Mouse (Mus musculus): Measurements from ENCODE around the gene Zfpl1.

The Zfpl1 gene

DNA sequence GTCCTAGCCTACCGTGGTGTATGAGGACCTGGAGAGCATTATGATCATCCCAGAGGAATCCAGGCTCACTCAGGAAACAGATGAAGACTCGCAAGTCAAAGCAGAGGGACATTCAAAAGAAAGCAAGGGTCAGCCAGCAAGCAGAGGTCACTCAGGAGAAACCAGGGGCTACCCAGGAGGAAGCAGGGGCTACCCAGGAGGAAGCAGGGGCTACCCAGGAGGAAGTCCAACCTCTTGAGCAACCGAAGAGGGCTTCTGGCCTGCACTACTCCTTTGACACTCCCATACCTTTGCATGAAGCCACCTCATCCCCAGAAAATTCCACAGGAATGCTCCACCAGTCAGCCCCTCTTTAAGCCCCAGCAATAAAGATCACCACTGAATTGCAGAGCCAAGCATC, 13.1 kb upstream of the Zfpl1 start:
- no peak for DNase-seq

DNA sequence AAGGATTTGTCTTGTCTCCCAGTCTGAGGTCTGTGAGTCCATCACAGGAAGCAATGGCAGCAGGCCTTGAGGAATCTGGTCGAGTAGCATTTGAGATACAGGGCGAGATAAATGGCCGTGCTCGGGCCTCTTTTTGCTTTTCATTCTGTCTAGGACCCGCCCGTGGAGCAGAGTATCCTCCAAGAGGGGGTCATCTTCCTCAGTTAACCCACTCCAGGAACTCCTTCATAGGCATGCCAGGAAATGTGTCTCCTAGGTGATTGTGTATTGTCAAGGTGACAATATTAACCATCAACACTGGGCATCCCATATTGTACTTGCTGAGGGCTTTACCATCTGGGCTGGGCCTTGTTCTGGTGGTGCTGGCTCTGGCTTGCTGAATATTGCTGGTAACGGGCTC, 9.4 kb upstream of the Zfpl1 start, which contains the start of gene AC131692.1:
TSS of gene AC131692.1 (plus strand) at position 301 of the 400 bp plus-strand sequence.
- DNase-seq = no peak

DNA sequence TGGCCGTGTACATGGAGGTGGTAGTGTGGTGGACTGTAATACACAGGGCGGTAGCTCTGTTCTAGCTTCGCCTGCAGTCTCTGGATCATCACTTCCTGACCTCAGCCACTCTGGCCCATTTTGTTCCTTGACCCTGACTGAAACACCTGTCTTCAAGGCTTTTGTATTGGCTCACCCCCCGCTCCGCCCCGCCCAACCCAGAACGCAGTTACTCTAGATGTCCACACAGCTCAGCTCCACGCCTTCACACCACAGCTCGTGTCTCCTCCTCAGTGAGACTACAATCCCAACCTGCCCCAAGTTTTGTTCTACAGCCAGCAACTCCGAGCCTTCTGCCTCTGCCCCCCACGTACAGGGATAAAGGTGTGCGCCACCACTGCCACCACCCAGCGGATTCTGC, 4.1 kb upstream of the Zfpl1 start:
- DNase-seq = no peak

DNA sequence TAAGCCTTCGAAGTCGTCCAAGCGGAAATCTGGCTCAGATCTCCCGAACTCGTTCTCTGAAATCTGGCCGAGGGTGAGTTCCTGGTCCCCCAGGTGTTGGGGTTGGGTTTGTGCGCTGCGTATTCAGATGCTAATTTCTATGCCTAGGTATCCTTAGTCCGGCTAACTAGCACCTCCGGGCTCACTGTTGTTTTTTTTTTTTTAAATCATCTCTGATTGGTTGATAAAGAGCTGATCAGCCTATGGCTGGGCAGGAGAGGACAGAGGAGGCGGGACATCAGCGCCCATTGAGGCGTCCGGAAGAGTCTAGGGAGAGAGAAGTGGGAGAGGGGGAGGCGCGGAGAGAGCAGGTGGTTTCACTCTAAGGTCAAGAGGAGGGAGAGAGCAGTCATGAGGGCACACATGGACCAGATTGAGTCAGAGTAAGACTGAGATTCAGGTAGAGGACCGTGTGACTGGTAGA, 692 bp upstream of the Zfpl1 start:
- DNase-seq = peak; percentile 72

DNA sequence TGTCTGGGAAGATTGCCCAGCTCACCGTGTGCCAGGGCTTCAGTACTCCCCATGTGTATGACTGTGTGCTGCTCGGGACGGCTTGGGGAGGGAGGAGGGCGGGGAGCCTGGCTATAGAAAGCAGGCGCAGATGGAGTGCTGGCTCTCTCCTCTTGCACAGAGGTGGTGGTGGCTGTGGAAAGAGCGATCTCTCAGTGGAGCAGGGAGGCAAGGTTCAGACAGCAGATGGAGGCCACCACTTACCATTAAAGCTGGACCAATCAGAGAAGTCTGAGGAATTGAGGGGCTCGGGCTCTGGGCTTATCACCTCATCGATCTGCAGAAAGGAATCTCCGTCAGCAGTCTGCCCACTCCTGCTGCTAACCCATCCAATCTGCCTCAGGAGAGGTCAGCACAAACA, 2.6 kb downstream of the Zfpl1 start, which contains the start of gene Gm28374:
TSS of gene Gm28374 (minus strand) at position 101 of the 400 bp plus-strand sequence.
- no peak for DNase-seq

DNA sequence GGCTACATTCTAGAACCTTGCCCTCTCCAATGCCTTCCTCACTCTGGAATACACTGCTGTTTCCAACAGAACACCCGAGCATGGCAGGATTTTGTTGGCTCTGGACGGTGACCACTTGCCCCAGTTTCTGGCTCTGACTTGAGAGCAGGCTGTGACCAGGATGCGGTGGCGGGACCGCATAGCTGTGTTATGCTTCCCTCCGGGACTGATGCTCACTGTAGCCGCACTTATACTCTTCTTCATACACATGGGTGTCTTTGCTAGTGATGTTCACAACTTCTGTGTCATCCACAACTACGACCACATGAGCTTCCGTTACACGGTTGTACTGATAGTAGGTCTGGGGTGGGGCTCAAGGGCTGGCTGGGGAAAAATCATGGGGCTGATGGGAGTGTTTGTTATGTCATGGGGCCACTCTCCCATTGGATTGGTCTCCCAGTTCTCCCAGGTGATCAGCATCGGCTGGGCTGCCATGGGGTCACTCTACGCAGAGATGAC, 4.7 kb downstream of the Zfpl1 start, which contains the start of gene Tmem262:
TSS of gene Tmem262 (plus strand) at position 51 of the 498 bp plus-strand sequence.
- DNase-seq = no peak

DNA sequence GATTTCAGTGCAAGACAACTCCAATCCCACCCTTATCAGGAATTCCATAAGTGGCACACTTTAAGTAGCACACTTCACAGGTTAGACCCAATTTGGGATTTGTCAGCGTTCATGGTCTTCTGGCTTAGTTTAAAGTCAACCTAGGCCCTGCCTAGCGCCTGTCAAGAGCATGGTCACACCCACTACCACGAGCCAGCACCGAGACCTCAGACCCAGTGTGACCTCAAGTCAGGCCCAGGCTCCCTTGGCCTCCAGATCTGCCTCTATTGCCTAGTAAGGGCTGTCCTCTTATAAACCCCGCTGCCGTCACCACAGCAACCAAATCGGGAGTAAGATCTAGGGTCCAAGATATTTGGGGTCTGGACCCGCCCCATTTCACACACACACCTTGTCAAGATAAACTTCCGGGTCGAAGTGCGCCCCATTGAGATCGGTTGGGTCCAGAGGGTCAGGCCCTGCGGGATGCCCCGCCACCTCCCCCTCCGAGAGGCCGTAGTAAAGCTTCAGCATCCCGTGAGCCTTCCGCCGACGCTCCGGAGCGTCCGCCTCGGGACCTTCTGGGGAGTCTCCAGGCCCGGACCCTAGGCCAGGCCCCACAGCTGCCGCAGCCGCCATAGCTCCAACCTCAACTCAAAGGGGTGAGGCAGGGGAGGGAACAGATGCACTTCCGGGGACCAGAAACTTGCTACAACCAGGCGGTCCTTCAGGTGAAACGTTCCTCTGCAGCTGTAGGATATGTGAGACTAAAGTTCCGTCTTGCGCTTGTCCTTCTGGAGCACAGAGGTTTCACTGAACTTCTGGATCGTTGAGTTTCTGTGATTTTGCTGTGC, 8.0 kb downstream of the Zfpl1 start, which contains the start of gene Vps51:
TSS of gene Vps51 (minus strand) at position 668 of the 830 bp plus-strand sequence.
- peak; percentile 94 for DNase-seq

DNA sequence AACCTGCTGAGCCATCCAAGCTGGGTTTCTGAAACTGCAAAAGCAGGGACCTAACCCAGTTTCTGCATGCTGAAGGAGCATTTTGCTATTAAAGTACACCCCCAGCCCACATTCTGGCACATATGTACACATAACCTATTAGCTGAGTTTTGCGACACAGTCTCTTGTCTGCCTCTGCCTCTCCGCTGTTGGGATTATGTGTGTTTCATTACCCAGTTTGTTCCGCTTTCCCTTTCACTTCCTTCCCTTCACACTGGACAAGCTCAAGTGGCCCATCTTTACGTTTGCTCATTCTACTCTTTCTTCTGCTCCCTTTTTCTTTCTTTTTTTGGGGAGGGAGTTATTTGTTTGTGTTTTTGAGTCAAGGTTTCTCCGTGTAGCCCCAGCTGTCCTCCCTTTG, 10.9 kb downstream of the Zfpl1 start:
- DNase-seq = no peak

DNA sequence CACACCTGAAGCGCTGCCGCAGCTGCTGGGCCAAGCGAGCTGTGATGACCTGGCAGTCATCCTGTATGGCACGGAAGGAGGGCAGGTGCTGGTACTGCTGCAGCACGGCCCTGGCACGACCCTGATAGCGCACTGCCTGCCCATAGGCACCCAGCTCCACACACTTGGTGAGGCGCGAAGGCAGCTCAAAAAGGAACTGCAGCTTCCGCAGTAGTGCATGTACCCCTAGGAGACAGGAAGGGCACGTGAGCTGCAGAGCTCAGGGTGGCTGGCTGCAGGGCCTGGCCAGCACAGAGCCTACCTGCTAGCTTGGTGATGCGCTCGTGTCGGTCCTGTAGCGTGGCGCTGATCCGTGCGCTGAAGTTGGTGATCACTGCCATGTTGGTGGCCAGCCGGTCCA, 13.5 kb downstream of the Zfpl1 start:
- DNase-seq = no peak

DNA sequence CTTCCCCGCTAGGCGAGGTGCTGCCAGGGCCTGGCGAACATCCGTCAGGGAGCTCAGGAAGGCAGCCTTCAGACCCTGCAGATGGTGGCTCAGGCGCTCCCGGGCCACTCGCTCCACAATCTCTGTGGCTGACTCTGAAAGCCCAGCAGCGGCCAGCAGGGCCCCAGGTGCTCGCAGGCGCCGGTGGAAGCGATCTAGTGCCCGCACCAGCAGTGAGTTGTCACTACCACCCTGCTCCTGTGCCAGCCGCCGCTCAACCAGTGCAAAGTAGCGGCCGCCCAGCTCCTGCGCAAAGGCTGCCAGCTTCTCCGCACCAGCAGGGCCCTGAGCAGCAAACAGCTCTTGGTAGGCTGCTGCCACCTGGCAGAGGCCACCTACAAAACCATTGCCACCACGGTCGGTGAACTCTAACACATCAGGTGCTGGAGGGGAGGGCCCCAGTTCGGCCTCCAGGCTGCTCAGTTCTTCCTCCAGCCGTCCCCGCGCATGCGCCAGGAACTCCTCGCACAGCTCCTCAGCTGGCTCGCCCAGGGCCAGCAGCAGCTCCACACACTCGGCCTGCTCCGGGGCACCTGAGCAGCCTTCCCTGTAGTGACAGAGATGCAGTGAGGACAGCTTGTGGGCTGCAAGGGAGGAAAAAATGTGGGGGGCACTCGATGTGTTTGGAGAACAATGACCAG, 14.0 kb downstream of the Zfpl1 start:
- DNase-seq = no peak

DNA sequence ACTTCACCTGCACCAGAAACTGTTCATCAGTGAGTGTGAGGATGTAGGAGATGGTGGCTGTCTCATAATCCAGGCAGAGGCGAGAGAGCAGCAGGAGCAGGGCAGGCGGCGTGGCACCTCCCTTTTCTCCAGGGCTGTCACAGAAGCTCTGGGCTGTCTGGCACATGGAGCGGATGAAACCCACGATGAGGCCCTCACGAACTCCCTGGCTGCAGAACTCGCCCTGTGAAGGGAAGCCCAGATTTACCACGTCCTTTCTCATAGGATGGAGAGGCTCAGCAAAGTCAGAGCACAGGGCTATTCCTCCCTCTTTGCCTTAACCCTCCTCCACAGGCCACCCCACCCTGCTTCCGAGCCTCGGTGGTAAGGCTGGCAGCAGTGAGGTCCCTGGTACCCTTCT, 14.9 kb downstream of the Zfpl1 start:
- no peak for DNase-seq

DNA sequence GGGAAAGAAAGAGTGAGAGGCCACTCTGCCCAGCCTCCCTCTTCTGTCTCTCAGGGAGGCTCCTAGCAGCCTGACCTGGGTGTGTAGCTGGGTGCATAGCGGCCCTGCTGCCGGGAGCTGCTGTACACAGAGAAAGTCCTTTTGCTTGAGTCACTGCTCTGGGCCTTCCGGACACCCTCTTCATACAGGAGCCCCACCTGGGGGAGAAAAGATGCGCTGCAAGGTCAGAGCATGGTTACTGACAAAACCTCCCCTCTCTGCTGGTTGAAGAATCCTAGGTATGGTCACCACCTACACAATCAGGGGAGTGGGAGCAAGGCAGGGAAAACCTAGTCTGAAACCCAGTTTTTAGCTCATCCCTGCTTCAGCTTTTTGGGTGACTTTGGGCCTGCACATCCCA, 15.8 kb downstream of the Zfpl1 start:
- DNase-seq = no peak

DNA sequence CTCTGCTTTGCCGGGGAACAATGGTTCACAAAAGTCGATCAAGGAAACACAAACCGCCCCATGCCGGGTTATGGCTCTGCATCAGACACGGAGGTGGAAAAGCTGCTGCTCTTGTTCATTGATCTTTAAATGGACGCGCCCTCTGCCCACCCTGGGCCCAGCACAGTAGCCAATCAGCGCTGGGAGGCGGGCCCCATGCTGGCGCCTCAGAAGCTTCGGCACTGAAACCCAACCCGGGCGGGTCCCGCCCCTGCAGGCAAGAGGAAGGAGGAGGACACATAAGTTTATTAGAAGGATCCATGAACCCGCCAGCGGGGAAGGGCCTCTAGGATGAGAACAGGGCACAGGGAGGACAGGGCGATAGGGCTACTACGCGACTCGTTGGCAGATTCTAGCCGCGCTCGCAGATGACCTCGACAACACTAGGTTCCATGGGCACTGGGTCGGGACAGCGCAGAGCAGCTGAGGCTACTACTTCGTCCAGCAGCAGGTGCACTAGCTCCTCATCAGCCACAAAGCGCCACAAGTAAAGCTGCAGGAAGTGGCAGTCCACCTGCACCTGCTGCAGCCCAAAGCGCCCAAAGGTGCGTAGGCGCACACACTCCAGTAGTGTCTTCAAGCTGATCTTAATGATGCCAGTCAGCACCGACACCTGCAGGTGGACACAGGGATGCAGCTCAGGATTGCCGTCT, 16.9 kb downstream of the Zfpl1 start, which contains the start of gene Tm7sf2:
TSS of gene Tm7sf2 (minus strand) at position 650 of the 692 bp plus-strand sequence.
- peak; percentile 95 for DNase-seq

DNA sequence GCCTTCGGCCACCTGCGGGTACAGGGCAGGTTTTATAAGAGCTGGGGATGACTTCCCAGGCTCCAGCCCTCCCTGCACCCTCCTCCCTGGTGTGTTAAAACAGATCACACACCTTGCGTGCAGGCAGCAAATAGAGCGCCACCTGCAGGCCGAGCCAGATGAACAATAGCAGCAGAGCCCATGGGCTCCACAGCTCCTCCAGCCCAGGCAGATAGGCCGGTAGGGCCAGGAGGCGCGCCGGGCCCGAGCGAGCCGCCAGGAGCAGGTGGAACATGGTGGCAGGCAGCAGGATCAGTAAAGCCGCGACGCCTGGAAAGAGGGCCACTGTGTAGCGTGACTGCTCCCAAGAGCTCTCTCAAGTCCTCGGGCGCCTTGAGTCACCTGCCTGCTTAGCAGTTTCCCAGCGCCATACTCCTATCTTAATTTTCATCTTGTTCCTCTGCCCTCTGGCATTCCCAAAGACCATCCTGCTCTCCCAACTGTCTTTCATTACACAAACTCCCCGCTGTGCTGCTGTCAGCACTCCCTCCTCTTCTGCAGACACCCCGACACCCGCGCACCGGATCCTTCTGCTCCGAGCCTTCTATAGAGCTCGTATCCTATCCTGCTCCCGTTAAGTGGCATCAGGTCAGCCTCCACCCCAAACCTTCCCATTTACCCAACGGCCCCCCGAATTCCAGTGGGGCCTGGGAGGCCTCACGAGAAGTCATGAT, 17.6 kb downstream of the Zfpl1 start:
- peak; percentile 91 for DNase-seq

DNA sequence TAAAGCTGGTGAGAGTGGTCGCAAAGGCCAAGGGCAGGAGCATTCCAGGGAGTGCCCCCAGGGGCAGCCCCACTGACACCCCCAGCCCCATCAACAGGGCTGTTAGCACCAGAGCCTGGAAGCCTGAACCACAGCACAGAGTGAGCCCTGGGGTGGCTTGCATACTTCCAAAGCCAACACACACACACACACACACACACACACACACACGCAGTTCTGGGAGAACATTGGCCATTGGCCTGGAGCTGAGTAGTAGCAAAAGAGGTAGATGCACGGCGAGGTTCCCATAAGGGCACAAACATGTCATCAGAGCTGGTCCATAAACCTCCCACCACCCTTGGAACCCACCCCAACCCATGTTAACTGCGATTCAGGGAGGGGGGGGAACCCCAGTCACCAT, 18.2 kb downstream of the Zfpl1 start:
- no peak for DNase-seq

DNA sequence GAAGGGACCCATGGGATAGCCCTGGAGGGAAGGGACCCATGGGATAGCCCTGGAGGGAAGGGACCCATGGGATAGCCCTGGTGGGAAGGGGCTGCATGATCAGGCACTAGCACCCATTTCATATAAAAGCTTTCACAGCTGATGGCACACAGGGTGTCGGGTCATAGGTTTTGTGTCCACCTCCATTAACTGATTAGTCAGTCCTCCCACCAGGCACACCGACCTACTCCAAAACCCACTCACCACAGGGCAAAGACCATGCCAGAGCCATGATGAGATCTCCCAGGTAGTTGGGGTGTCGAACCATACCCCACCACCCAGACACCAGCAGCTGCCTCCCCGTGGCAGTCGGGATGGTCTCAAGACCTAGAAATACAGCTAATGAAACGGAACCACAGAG, 21.7 kb downstream of the Zfpl1 start:
- DNase-seq = no peak

DNA sequence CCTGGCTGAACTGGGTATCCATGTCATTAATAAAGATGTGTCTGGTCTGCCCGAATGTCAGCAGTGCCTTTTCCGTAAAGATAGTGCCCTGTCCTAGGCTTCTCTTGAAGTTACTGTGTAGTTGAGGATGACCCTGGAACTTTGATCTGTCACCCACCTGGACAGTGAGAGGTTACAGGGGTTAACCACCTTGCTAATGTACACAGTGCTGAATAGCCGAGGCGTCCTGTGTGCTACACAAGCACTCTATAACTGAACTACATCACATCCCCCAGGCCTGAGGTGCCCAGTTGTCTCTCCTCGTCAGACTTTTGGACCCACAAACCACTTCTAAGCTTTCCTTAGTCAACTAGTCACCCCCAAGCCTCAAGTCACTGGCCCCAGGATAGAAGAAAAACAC, 22.3 kb downstream of the Zfpl1 start:
- DNase-seq = no peak

DNA sequence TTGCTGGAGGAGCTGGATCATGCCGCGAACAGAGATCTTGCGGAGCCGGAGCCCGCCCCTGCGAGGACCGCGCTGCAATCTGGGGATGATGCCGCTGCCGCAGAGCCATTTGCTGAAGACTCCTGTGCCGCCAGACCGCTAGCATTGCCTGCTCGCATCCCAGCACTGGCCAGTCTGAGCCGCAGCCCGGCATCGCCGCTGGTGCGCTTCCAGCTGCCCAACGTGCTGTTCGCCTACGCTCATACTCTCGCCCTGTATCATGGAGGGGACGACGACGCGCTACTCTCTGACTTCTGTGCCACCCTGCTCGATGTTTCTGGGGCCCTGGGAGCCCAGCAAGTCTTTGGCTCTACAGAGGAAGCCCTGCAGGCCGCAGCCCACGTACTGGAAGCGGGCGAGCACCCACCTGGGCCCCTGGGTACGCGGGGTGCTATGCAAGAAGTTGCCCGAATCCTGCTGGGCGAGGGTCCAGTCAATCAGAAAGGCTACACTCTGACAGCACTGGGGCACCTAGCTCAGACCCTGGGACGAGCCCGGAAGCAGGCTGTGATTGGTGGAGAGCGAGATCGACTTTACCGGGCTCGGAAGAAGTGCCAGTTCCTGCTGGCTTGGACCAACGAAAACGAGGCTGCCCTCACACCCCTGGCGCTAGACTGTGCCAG, 23.0 kb downstream of the Zfpl1 start:
- peak; percentile 49 for DNase-seq

DNA sequence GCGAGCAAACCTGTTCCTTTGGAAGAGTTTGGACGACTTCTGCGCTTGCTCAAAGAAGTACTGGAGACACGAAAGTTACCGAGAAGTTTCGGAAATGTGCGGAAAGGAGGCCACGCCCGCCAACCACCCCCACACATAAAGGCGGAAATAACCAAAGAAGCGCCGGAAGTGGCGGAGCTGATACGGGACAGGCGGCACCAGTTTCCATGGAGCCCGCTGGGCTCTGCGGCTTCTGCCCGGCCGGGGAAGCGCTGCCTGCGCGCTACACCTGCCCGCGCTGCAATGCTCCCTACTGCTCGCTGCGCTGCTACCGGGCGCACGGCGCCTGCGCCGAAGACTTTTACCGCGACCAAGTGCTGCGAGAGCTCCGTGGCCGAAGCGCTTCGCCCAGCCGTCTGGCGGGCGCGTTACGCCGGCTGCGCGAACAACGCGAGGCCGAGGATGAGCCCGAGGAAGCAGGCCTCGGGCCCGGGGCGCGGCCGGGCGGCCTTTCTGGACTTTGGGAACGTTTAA, 23.7 kb downstream of the Zfpl1 start, which contains the start of gene Znhit2:
TSS of gene Znhit2 (plus strand) at position 172 of the 513 bp plus-strand sequence.
- peak; percentile 98 for DNase-seq

DNA sequence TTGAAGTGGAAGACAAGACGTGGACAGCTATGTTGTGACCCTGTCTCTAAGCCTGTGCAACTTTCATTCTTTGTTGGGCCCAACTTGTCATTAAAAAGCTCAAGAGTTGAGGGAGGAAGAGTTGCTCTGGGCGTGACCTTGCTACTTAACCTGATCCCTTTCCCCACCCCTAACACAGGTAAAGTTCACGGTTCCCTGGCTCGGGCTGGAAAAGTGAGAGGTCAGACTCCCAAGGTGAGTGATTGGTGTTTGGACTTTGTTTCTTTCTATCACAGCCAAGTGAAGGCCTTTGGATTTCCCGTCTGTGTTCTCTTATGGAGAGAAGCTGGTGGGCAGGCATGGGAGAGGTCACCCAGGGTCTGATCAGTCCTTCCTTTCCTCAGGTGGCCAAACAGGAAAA, 25.8 kb downstream of the Zfpl1 start:
- no peak for DNase-seq

DNA sequence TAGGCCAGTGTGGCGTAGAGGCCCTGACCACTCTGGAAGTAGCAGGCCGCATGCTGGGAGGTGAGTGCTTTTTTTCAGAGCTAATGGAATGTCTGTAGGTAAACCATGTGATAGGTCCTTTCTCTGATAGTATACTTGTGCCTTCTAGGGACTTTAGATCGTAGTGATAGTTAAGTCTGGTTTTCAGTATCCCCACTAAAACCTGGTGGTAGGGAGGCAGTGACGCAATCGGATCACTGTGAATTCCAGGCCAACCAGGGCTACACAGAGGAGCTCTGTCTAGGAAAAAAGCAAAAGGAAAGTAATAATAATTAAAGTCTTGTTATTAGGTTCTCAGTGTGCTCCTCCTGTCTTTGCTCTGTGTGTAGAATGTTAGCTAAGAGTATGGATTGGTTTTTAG, 26.2 kb downstream of the Zfpl1 start:
- no peak for DNase-seq
